Mouse (Mus musculus) C2C12 (cell line): ENCODE results near the gene Prnd. TPM values are rescaled to one million over a fixed set of nuclear protein-coding genes. Genes with fewer than 3 reads are reported as not detected.

Source experiments
- H3K27me3 ChIP-seq: one replicate; pipeline ENCODE4 v1.6.1; 2011; ENCODE audit not compliant: control insufficient read depth, insufficient read depth, insufficient read length
- H3K36me3 ChIP-seq: one replicate; pipeline ENCODE4 v1.6.1; 2011; ENCODE audit not compliant: control insufficient read depth, insufficient read depth
- H3K4me3 ChIP-seq: one replicate; pipeline ENCODE4 v1.5.1; 2011; ENCODE audit warnings: mild to moderate bottlenecking, control low read depth; ENCODE audit not compliant: poor library complexity, insufficient read depth, severe bottlenecking
- H3K79me2 ChIP-seq: one replicate; pipeline ENCODE4 v1.6.1; 2011; ENCODE audit not compliant: control insufficient read depth, insufficient read depth
- H3K79me3 ChIP-seq: one replicate; pipeline ENCODE4 v1.6.1; 2011; ENCODE audit warnings: low read depth, control low read depth
- H3ac ChIP-seq: one replicate; pipeline ENCODE3; 2011; ENCODE audit warnings: low read depth; ENCODE audit not compliant: control insufficient read depth, insufficient read length
- CEBPB ChIP-seq: IDR thresholded peaks from one replicate; pipeline ENCODE4 v1.6.1; 2011; ENCODE audit warnings: low read depth, mild to moderate bottlenecking, control low read depth, moderate library complexity
- CTCF ChIP-seq: IDR thresholded peaks from one replicate; pipeline ENCODE4 v1.5.1; 2011; ENCODE audit not compliant: control insufficient read depth, insufficient read depth, insufficient read length
- FOSL1 ChIP-seq: IDR thresholded peaks from one replicate; pipeline ENCODE4 v1.8.0; 2011; ENCODE audit warnings: mild to moderate bottlenecking, low read length; ENCODE audit not compliant: poor library complexity, insufficient read depth, severe bottlenecking
- MAX ChIP-seq: IDR thresholded peaks from one replicate; pipeline ENCODE4 v1.6.1; 2011; ENCODE audit warnings: mild to moderate bottlenecking, control low read depth
- MYOD1 ChIP-seq: IDR thresholded peaks from one replicate; pipeline ENCODE4 v1.6.1; 2011; ENCODE audit warnings: low read depth; ENCODE audit not compliant: control insufficient read depth, insufficient read length
- MYOG ChIP-seq: IDR thresholded peaks from one replicate; pipeline ENCODE4 v1.6.1; 2011; ENCODE audit not compliant: control insufficient read depth, insufficient read length; ENCODE audit errors: extremely low read depth
- USF1 ChIP-seq: IDR thresholded peaks from one replicate; pipeline ENCODE4 v1.6.1; 2011; ENCODE audit warnings: low read depth, mild to moderate bottlenecking, control low read depth, moderate library complexity
- polyA plus RNA-seq: library from polyadenylated mRNA; unstranded; fragments of >200 nt; fragmentation: generic; extraction: Trizol; gene quantifications from one replicate; pipeline ENCODE4 v1.2.1, GENCODE M21; 2012; ENCODE audit warnings: missing spikeins

The Prnd gene
- polyA plus RNA-seq, 1 experiment: 0.04 TPM

DNA sequence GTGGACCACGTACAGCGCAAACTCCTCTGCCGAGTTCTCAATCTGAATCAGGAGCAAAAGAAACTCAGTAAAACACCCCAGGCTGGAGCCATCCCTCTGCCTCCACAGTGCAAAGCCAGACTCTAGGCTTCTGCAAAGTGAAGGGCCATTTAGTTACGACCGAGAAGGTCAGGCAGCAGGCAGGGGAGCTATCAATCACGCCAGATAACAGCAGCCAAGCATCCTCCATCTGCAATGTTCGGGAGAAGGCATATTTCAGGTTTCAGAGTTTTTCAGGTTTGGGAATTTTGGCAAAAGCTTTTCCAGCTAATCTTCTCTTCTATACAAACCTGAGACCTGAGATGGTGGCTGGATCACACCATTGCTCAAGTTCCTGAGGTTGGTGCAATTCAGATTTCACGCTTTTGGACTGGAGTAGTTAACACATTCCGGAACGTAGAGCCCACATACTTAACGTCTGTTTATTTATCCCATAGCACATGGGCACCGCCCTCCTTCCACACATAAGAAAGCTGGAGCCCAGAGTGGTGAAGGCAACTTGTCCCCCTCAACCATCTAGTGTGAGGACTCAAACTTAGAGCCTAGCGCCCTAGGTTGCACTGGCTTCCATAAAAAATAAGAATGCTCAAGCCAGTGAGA lies 51.2 kb downstream of the Prnd start:
- Histone ChIP-seq H3ac (no peak overlapping the region), H3K36me3 (no peaks in the 10 kb centered on the region), H3K79me2 (no peaks in the 10 kb centered on the region), H3K79me3 (no peaks in the 10 kb centered on the region), H3K27me3 (no peaks in the 10 kb centered on the region), H3K4me3 (no peak overlapping the region)
- TF ChIP-seq MYOG (no peak), MAX (no peak), FOSL1 (no peak), CEBPB (no peak), USF1 (no peak), CTCF (no peak), MYOD1 (no peak)

DNA sequence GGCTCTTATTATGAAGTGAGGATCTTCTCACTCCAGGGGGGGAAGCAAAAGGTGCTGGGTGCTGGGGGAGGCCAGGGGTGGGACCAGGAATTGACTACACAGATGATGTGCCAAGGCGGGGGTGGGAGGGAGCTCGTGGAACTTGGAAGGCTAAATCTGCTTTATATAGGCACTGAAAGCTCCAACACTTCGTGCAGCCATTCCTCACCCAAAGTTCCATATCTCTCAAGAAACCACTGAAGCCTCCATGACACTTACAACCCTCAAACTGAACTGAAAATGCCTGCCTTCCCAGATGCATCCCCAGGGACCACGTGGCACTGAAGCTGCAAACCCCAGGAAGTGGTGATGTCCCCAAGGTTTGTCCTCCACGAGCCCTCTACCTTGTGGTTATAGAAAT lies 53.3 kb downstream of the Prnd start:
- Histone ChIP-seq H3K79me3 (no peaks in the 10 kb centered on the region), H3K4me3 (no peak overlapping the region), H3K27me3 (no peaks in the 10 kb centered on the region), H3K79me2 (no peaks in the 10 kb centered on the region), H3K36me3 (no peaks in the 10 kb centered on the region), H3ac (no peak overlapping the region)
- TF ChIP-seq MYOD1: no peak

DNA sequence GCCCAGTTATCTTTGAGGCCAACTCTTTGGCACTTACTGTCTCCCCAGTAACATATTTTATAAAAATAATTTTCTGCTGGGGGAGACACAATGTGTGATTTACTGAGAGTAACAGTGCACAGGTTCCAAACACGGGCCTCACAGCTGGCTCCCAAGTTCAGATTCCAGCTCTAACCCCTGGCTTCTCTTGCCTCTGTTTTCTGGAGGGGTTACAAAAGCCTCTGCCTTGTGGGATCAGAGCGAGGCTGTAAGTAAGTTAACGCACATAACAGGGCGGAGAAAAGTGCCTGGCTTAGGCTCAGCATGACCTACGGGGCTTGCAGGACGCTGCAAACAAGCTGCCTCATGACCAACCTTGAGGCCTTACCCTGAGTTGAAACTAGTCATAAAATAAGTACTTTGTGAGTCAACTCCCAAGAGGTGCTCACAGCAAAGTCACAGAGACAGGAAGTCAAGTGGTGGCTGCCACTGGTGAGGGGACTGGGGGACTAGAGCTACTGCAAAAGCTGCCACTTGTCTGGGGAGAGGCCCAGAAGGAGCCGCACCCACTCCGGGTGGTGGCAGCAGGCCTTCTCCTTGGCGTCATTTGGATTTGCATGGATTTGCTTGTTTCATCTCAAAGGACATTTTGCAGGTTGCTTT lies 54.0 kb downstream of the Prnd start:
- Histone ChIP-seq H3K36me3 (no peaks in the 10 kb centered on the region), H3K4me3 (no peak overlapping the region), H3K79me2 (no peaks in the 10 kb centered on the region), H3ac (no peak overlapping the region), H3K27me3 (no peaks in the 10 kb centered on the region), H3K79me3 (no peaks in the 10 kb centered on the region)
- no peak for TF ChIP-seq CEBPB
- no peak for TF ChIP-seq USF1
- no peak for TF ChIP-seq MYOG
- TF ChIP-seq CTCF: no peak

- no peaks in the 10 kb centered on the region for H3K36me3 ChIP-seq
- H3K4me3 ChIP-seq: no peak overlapping the region
- no peaks in the 10 kb centered on the region for H3K27me3 ChIP-seq
- TF ChIP-seq CEBPB: no peak
- no peak for TF ChIP-seq MAX
- TF ChIP-seq FOSL1: no peak
- no peak for TF ChIP-seq MYOG
- TF ChIP-seq MYOD1: no peak
- no peak for TF ChIP-seq CTCF
- H3K79me2 ChIP-seq: no peaks in the 10 kb centered on the region
- no peak overlapping the region for H3ac ChIP-seq
- no peaks in the 10 kb centered on the region for H3K79me3 ChIP-seq
Measured at GRCm38 (mm10) chr2:132005445-132005844, 54.8 kb downstream of the Prnd start.

Other genes with a start within 250 kb of the Prnd start
- not detected for gene Erv3, start 91.1 kb upstream of the Prnd start, polyA plus RNA-seq
- 50.1 TPM for gene Prnp, start 40.9 kb upstream of the Prnd start, polyA plus RNA-seq
- not detected for gene Prn, start 40.9 kb upstream of the Prnd start, polyA plus RNA-seq
- 0.94 TPM for gene Rassf2, start 79.4 kb downstream of the Prnd start, polyA plus RNA-seq
- gene Slc23a2, start 194.2 kb downstream of the Prnd start, polyA plus RNA-seq: 12.0 TPM